Comparison of ENCODE assay signal across 8 mouse cellular contexts in the genomic region with DNA sequence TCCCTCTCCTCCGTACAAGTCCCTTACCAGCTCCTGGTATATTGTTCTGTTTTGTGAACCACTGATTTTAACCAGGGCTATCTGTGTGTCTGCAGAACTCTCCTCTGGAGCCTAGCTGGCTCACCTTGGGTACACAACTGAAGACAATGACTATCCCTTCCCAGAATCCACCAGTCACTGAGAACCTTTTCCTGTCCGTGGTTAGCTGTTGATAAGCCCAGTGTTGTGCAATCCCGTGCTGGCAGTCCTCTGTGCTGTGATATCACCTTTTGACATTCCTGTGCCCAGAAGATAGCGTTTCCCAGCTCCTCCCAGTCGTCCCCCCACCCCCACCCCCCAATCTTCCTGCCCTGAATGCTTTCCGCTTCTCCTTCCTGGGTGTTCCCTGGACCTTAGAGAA.
A peak's percentile ranks its signal among the peaks of the same experiment; 100 is the strongest.
DNase-seq lines count a peak whose midpoint lies in the region; ATAC-seq lines count a peak whose summit lies in the region.

No protein-coding gene starts in this region.

- no peaks in the 10 kb centered on the region for H3K9me3 ChIP-seq in embryonic facial prominence, embryonic 11.5 days (replicated peaks; ENCODE audit: control insufficient read depth, low read length)
- no peaks in the 10 kb centered on the region for H3K9me3 ChIP-seq in embryonic facial prominence, embryonic 10.5 days

- H3K36me3 ChIP-seq in embryonic facial prominence, embryonic 11.5 days (replicated peaks; ENCODE audit: control insufficient read depth, insufficient read depth, low read depth, low read length): no peaks in the 10 kb centered on the region
- no peaks in the 10 kb centered on the region for H3K36me3 ChIP-seq in embryonic facial prominence, embryonic 10.5 days (replicated peaks)

- DNase-seq in embryonic facial prominence, embryonic 11.5 days (ENCODE audit: low spot score): no peak
- no peak for DNase-seq in embryonic facial prominence, embryonic 10.5 days (ENCODE audit: low spot score)
- DNase-seq in c-Kit-negative CD71-positive TER-119-positive erythroid progenitor cells, embryonic 14.5 days (ENCODE audit: low read depth, low spot score): peak; percentile 65
- DNase-seq in heart, postnatal 25 days (ENCODE audit: low spot score): peak; percentile 52
- DNase-seq in liver: peak; percentile 87
- peak; percentile 17 for DNase-seq in neural tube, embryonic 10.5 days (ENCODE audit: extremely low spot score, low spot score)
- DNase-seq in cerebellum, postnatal 14 days: no peak
- DNase-seq in layer of hippocampus, adult 9-10 months (ENCODE audit: low spot score): no peak

- intact Hi-C loops in heart, postnatal 25 days (cut with DNase I): loop anchor here (10.0 kb wide), 1 partner anchor 647 kb away; no protein-coding TSS in a partner anchor

- no peak overlapping the region for H3K4me3 ChIP-seq in embryonic facial prominence, embryonic 11.5 days (ENCODE audit: low read depth, low read length)
- no peak overlapping the region for H3K4me3 ChIP-seq in embryonic facial prominence, embryonic 10.5 days

- no peak overlapping the region for H3K4me2 ChIP-seq in embryonic facial prominence, embryonic 11.5 days (ENCODE audit: low read depth, low read length)

- H3K27ac ChIP-seq in embryonic facial prominence, embryonic 11.5 days (replicated peaks; ENCODE audit: low read depth, low read length): no peak overlapping the region
- H3K27ac ChIP-seq in embryonic facial prominence, embryonic 10.5 days (replicated peaks): no peak overlapping the region; the same call in 1 of the 2 replicates

- H3K4me1 ChIP-seq in embryonic facial prominence, embryonic 11.5 days (ENCODE audit: control insufficient read depth, insufficient read depth, low read length): no peaks in the 10 kb centered on the region
- H3K4me1 ChIP-seq in embryonic facial prominence, embryonic 10.5 days: peaks cover 17% of the 10 kb centered on the region

- H3K9ac ChIP-seq in embryonic facial prominence, embryonic 11.5 days (replicated peaks; ENCODE audit: low read length): no peak overlapping the region

- ATAC-seq in embryonic facial prominence, embryonic 11.5 days (replicated peaks; ENCODE audit: insufficient number of reproducible peaks, low FRiP score, low TSS enrichment, low read depth): peak; percentile 31; the same call in 1 of the 2 replicates

- H3K27me3 ChIP-seq in embryonic facial prominence, embryonic 11.5 days (ENCODE audit: control insufficient read depth, insufficient read depth, low read length): no peaks in the 10 kb centered on the region
- H3K27me3 ChIP-seq in embryonic facial prominence, embryonic 10.5 days (replicated peaks; ENCODE audit: low read depth, poor library complexity, severe bottlenecking): no peaks in the 10 kb centered on the region

- WGBS in embryonic facial prominence, embryonic 11.5 days: 42% methylated on average over 6 of the region's 6 CpGs
- WGBS in embryonic facial prominence, embryonic 10.5 days: 50% methylated on average over 6 of the region's 6 CpGs

Comparison
In these comparisons a context has a peak if more than half of its experiments do, and no peak if none do; other contexts are left out.
1. DNase-seq: peak in c-Kit-negative CD71-positive TER-119-positive erythroid progenitor cells, embryonic 14.5 days (single experiment), heart, postnatal 25 days (single experiment), liver (single experiment) and neural tube, embryonic 10.5 days (single experiment); none in embryonic facial prominence, embryonic 11.5 days (single experiment), embryonic facial prominence, embryonic 10.5 days (single experiment), cerebellum, postnatal 14 days (0 of 2) and layer of hippocampus, adult 9-10 months (single experiment).